Mouse (Mus musculus) ES-Bruce4 (cell line): Measurements from ENCODE around the gene Dmc1. TPM values are rescaled to one million over a fixed set of nuclear protein-coding genes. Genes with fewer than 3 reads are reported as not detected.
A peak's percentile ranks its signal among the peaks of the same experiment; 100 is the strongest.

Experiments
- H3K27ac ChIP-seq: 2 replicates; pipeline ENCODE4 v1.5.1; 2012; ENCODE audit warnings: low read length, inconsistent platforms; ENCODE audit not compliant: insufficient read depth
- H3K27me3 ChIP-seq: 2 replicates; pipeline ENCODE4 v1.6.1; 2012; ENCODE audit warnings: mild to moderate bottlenecking, low read length, inconsistent platforms; ENCODE audit not compliant: control insufficient read depth, poor library complexity, insufficient read depth, severe bottlenecking
- H3K36me3 ChIP-seq: 2 replicates; pipeline ENCODE4 v1.6.1; 2012; ENCODE audit warnings: inconsistent platforms, mild to moderate bottlenecking, low read length, moderate library complexity; ENCODE audit not compliant: control insufficient read depth, poor library complexity, insufficient read depth, severe bottlenecking
- H3K4me1 ChIP-seq: one replicate; pipeline ENCODE4 v1.8.1; 2011; ENCODE audit warnings: low read length; ENCODE audit not compliant: control insufficient read depth, insufficient read depth
- H3K4me3 ChIP-seq: 2 replicates; pipeline ENCODE4 v1.5.1; 2011; ENCODE audit warnings: low read depth, mild to moderate bottlenecking, low read length
- H3K9ac ChIP-seq: 2 replicates; pipeline ENCODE4 v1.6.1; 2012; ENCODE audit warnings: low read depth, mild to moderate bottlenecking, inconsistent platforms; ENCODE audit not compliant: poor library complexity, severe bottlenecking
- H3K9me3 ChIP-seq: replicated peaks from 2 replicates; pipeline ENCODE4 v1.6.1; 2012; ENCODE audit warnings: mild to moderate bottlenecking, low read length, inconsistent platforms; ENCODE audit not compliant: control insufficient read depth, poor library complexity, insufficient read depth, severe bottlenecking
- CTCF ChIP-seq: IDR thresholded peaks from one replicate; pipeline ENCODE4 v1.8.1; 2011; ENCODE audit warnings: low read depth, low read length
- EP300 ChIP-seq: IDR thresholded peaks from 2 replicates; pipeline ENCODE4 v1.6.1; 2011; ENCODE audit warnings: low read depth, low read length; ENCODE audit not compliant: insufficient read depth
- POLR2A ChIP-seq: IDR thresholded peaks from one replicate; pipeline ENCODE4 v1.8.1; 2011; ENCODE audit warnings: low read length; ENCODE audit not compliant: insufficient read depth
- polyA plus RNA-seq: library from polyadenylated mRNA; stranded (reverse); fragments of >200 nt; gene quantifications from 2 replicates; pipeline ENCODE4 v1.2.4, GENCODE M21; 2011; ENCODE audit warnings: low read depth; ENCODE audit not compliant: missing spikeins, insufficient read depth, insufficient read length

Gene Dmc1
- polyA plus RNA-seq: 23.5 and 26.8 TPM in 2 replicates

GRCm38 (mm10) chr15:79604990-79605665 lies at the start of gene Dmc1:
Gene Dmc1 (minus strand): TSS chr15:79605109.
- no peak for TF ChIP-seq CTCF
- no peak for TF ChIP-seq POLR2A
- TF ChIP-seq EP300: peak; percentile 63
- H3K4me1 ChIP-seq: no peaks in the 10 kb centered on the region
- peak within 1 kb of the TSS; percentile 86 for H3K9ac ChIP-seq
- no peaks in the 10 kb centered on the region; the same call in 1 of the 2 replicates for H3K9me3 ChIP-seq
- peak within 1 kb of the TSS; percentile 48 for H3K27ac ChIP-seq
- no peaks in the 10 kb centered on the region for H3K27me3 ChIP-seq
- peaks cover 14% of the 10 kb centered on the region for H3K36me3 ChIP-seq
- H3K4me3 ChIP-seq: peak within 1 kb of the TSS; percentile 90

- Histone ChIP-seq H3K36me3 (no peaks in the 10 kb centered on the region), H3K4me3 (no peak overlapping the region), H3K4me1 (no peaks in the 10 kb centered on the region), H3K9ac (no peak overlapping the region), H3K27me3 (no peaks in the 10 kb centered on the region), H3K9me3 (no peaks in the 10 kb centered on the region), H3K27ac (no peak overlapping the region)
- TF ChIP-seq EP300 (no peak), CTCF (peak; percentile 71), POLR2A (no peak)
Measured at GRCm38 (mm10) chr15:79651481-79651880, 46.6 kb upstream of the Dmc1 start.

GRCm38 (mm10) chr15:79650569-79650968 lies 45.7 kb upstream of the Dmc1 start:
- TF ChIP-seq EP300: no peak
- TF ChIP-seq CTCF: peak; percentile 67
- H3K4me3 ChIP-seq: no peak overlapping the region
- H3K36me3 ChIP-seq: no peaks in the 10 kb centered on the region
- H3K27ac ChIP-seq: no peak overlapping the region
- H3K27me3 ChIP-seq: no peaks in the 10 kb centered on the region
- H3K9me3 ChIP-seq: no peaks in the 10 kb centered on the region
- H3K9ac ChIP-seq: no peak overlapping the region
- no peaks in the 10 kb centered on the region for H3K4me1 ChIP-seq

GRCm38 (mm10) chr15:79648130-79648529 lies 43.2 kb upstream of the Dmc1 start:
- no peaks in the 10 kb centered on the region for H3K27me3 ChIP-seq
- H3K36me3 ChIP-seq: no peaks in the 10 kb centered on the region
- no peak overlapping the region for H3K4me3 ChIP-seq
- no peak overlapping the region for H3K9ac ChIP-seq
- no peaks in the 10 kb centered on the region for H3K4me1 ChIP-seq
- TF ChIP-seq POLR2A (no peak), EP300 (no peak), CTCF (no peak)
- no peaks in the 10 kb centered on the region for H3K9me3 ChIP-seq
- no peak overlapping the region for H3K27ac ChIP-seq

GRCm38 (mm10) chr15:79645483-79645882 lies 40.6 kb upstream of the Dmc1 start:
- Histone ChIP-seq H3K4me1 (no peaks in the 10 kb centered on the region), H3K27me3 (no peaks in the 10 kb centered on the region), H3K9ac (no peak overlapping the region), H3K36me3 (no peaks in the 10 kb centered on the region), H3K9me3 (no peaks in the 10 kb centered on the region), H3K4me3 (no peak overlapping the region), H3K27ac (no peak overlapping the region)
- TF ChIP-seq POLR2A (no peak), CTCF (no peak), EP300 (no peak)

- H3K36me3 ChIP-seq: no peaks in the 10 kb centered on the region
- H3K9me3 ChIP-seq: no peaks in the 10 kb centered on the region
- no peak overlapping the region for H3K27ac ChIP-seq
- H3K27me3 ChIP-seq: no peaks in the 10 kb centered on the region
- TF ChIP-seq EP300 (no peak), POLR2A (no peak)
- H3K4me1 ChIP-seq: no peaks in the 10 kb centered on the region
- no peak overlapping the region for H3K9ac ChIP-seq
- no peak overlapping the region for H3K4me3 ChIP-seq
Measured at GRCm38 (mm10) chr15:79641135-79641817, 36.4 kb upstream of the Dmc1 start.
